Mouse (Mus musculus) MEL-GATA-1-ER (cell line): Measurements from ENCODE around the gene Serpinf2.

Experiments used
- DNase-seq: peaks from one replicate; pipeline ENCODE4 v3.0.0-alpha.2; 2012; ENCODE audit warnings: low read depth; ENCODE audit errors: extremely low read depth

Serpinf2 gene

DNA sequence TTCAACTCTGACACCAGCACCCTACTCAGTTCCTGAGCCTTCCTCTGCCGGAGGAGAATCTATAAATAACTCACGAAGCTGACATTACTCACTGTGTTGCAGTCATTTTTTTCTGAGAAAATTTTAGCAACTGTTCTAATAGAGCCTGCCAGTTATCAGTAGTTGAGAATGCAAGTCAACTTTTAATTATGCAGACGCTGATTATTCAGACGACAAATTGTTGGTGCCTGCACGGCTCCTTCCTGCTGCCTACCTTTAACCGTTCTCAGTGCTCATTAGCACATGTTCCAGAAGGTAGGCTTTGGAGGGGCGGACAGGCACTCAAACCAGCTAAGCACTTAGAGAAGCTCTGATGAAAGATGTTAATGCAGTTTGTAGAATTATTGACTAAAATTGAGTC is 41.9 kb downstream of the Serpinf2 start:
- no peak for DNase-seq

GRCm38 (mm10) chr11:75395611-75396010 is 43.8 kb downstream of the Serpinf2 start:
- no peak for DNase-seq

DNA sequence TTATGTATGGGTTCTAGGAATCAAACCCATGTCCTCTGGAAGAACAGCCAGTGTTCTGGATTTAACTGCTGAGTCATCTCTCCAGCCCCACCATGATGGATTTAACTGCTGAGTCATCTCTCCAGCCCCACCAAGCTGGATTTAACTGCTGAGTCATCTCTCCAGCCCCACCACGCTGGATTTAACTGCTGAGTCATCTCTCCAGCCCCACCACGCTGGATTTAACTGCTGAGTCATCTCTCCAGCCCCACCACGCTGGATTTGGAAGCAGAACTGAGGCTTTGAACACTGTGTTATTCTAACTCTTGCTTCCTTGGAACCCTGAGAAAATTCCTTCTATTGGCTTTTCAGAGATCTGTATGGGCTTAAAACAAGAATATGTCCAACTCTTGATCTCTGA is 55.9 kb downstream of the Serpinf2 start:
- peak; percentile 58 for DNase-seq
